Mouse (Mus musculus): Measurements from ENCODE around the gene Scd3.
"Not testable (repeated sequence)": the region's sequence is repeated elsewhere in the genome, so short reads cannot be mapped to it uniquely, and the experiment has no call there.

DNA sequence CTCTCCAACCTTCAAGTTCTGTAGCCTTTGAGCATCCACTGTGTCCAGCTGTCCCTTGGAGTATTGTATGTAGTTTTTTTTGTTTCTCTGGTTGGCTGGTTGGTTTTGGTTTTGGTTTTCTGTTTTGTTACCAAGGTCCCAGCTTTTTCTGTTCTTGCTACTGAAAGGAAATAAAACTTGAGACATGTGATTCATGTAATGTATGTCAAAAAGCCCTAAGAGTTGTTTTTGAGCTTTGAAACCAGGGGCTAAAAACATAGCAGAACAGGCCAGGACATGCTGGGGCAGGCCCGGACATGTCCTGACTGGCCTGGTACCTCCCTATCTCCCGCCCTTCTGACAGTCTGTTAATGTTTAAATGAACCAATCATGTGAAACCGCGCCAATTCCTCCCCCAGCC lies 51.0 kb downstream of the Scd3 start:
- not testable (repeated sequence) for TF ChIP-seq CTCF (IDR thresholded peaks at IDR 0.05; ENCODE audit: control insufficient read depth, insufficient read depth, low read length); POLR2A (IDR thresholded peaks at IDR 0.05; ENCODE audit: borderline replicate concordance, control insufficient read depth, low read depth, low read length)

Data from bone marrow, adult 2 months (tissue).